Mouse (Mus musculus) liver, postnatal 0 days (tissue): ENCODE data around the gene Ddx54.

Experiments
- CTCF ChIP-seq: sonication (generic); IDR thresholded peaks from 2 replicates; pipeline ENCODE4 v1.5.1; 2016; ENCODE audit warnings: antibody characterized with exemption, low read depth
- EP300 ChIP-seq: IDR thresholded peaks from 2 replicates; pipeline ENCODE4 v1.6.1; 2016; ENCODE audit warnings: antibody characterized with exemption, low read depth, mild to moderate bottlenecking

DNA sequence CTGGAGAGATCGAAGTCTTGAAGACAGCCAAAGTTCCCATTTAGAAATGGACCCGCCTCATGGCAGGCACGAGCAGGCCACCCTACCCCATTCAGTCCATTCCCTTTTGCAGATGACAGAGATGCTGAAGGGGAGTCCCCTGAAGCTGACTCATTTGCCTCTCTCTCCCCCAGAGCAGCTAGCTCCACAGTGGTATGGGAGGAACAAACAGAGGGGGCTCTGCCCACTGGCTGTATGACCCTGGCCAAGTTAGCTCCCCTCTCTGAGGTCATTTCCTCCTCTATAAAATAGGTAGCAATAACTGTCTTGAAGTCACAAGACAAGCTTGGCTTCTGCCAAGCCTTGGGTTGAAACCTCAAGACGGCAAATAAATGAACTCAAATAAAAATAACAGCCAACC, 29.0 kb upstream of the Ddx54 start:
- TF ChIP-seq CTCF (no peak), EP300 (no peak)
